Comparison of ENCODE assay signal across 16 mouse cellular contexts in the genomic region with DNA sequence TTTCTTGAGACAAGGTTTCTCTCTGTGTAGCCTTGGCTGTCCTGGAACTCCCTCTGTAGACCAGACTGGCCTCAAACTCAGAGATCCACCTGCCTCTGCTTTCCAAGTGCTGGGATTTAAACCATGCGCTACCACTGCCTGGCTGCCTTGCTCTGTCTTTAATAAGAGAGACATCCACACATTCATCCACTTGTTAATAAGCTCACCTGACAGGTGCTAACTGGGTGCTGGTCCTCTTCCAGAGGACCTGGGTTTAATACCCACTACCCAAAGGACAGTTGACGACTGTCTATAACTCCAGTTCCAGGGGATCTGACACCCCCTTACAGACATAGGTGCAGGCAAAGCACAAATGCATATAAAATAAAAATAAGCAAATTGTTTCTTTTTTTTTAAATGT.
"Had no signal": no experiment of that assay in that cellular context is flagged by ENCODE, and none has a peak within 500 bp of the region (broad histone marks: within the 10 kb centered on the region; RNA-seq: fewer than 3 reads in every experiment).

No protein-coding gene starts in this region.

- H3K9me3 ChIP-seq: neural tube, embryonic 13.5 days; neural tube, embryonic 15.5 days; stomach, embryonic 15.5 days had no signal

- H3K4me1 ChIP-seq: neural tube, embryonic 13.5 days; neural tube, embryonic 15.5 days; stomach, embryonic 15.5 days had no signal

- H3K9ac ChIP-seq: neural tube, embryonic 13.5 days; neural tube, embryonic 15.5 days; stomach, embryonic 15.5 days had no signal

- DNase-seq: retina, postnatal 1 day; right cerebral cortex, adult 18-20 months; right cerebral cortex, postnatal 14 days; right cerebral cortex, postnatal 25 days; right cerebral cortex, postnatal 4 days; spleen, adult 18-20 months; thymus, adult 18-20 months; thymus, adult 2 months; thymus, postnatal 14 days; thymus, postnatal 25 days; thymus, postnatal 36 days; thymus, postnatal 4 days had no signal

- H3K4me3 ChIP-seq: neural tube, embryonic 13.5 days; neural tube, embryonic 15.5 days; stomach, embryonic 15.5 days had no signal

- H3K27me3 ChIP-seq: neural tube, embryonic 13.5 days; neural tube, embryonic 15.5 days; stomach, embryonic 15.5 days had no signal

- H3K27ac ChIP-seq: neural tube, embryonic 13.5 days; neural tube, embryonic 15.5 days; stomach, embryonic 15.5 days; stomach, postnatal 0 days had no signal

- H3K36me3 ChIP-seq: neural tube, embryonic 13.5 days; neural tube, embryonic 15.5 days; stomach, embryonic 15.5 days had no signal

- H3K4me2 ChIP-seq: neural tube, embryonic 13.5 days; neural tube, embryonic 15.5 days; stomach, embryonic 15.5 days had no signal
